Mouse (Mus musculus) thymus, postnatal 10 days (tissue): Measurements from ENCODE around the gene Zdhhc12.
"Not testable (repeated sequence)": the region's sequence is repeated elsewhere in the genome, so short reads cannot be mapped to it uniquely, and the experiment has no call there.

ENCODE experiments used
- DNase-seq, 2 experiments: peaks; one replicate each; pipeline ENCODE4 v3.0.0; 2021; ENCODE audit warnings: low spot score in 2 of 2

Gene Zdhhc12

GRCm38 (mm10) chr2:30093471-30094207 is at the start of gene Zdhhc12:
TSS of gene Zdhhc12 (minus strand) at chr2:30093648.
- peak; percentile 97 to 99 for DNase-seq

GRCm38 (mm10) chr2:30140021-30140420 is 46.6 kb upstream of the Zdhhc12 start:
- not testable (repeated sequence) for DNase-seq

- DNase-seq = no peak
Observed at GRCm38 (mm10) chr2:30136458-30136857, 43.0 kb upstream of the Zdhhc12 start.

- DNase-seq = no peak
Observed at GRCm38 (mm10) chr2:30134928-30135620, 41.6 kb upstream of the Zdhhc12 start.

- DNase-seq = no peak
Observed at GRCm38 (mm10) chr2:30134378-30134711, 40.9 kb upstream of the Zdhhc12 start.

GRCm38 (mm10) chr2:30133613-30134377 is 40.3 kb upstream of the Zdhhc12 start, which contains the start of gene Tbc1d13:
TSS of gene Tbc1d13 (plus strand) at chr2:30133746.
- DNase-seq = peak; percentile 98 to 99

GRCm38 (mm10) chr2:30132801-30133612 is 39.6 kb upstream of the Zdhhc12 start:
- DNase-seq = no peak

GRCm38 (mm10) chr2:30131240-30131639 is 37.8 kb upstream of the Zdhhc12 start:
- not testable (repeated sequence) for DNase-seq

GRCm38 (mm10) chr2:30130156-30130555 is 36.7 kb upstream of the Zdhhc12 start:
- no peak for DNase-seq

GRCm38 (mm10) chr2:30128789-30129188 is 35.3 kb upstream of the Zdhhc12 start:
- peak in 1 of 2 experiments; percentile 40 for DNase-seq

GRCm38 (mm10) chr2:30124472-30125274 is 31.2 kb upstream of the Zdhhc12 start, which contains the start of gene Zer1:
TSS of gene Zer1 (minus strand) at chr2:30124585.
- DNase-seq = peak; percentile 89 to 90

GRCm38 (mm10) chr2:30123729-30124471 is 30.5 kb upstream of the Zdhhc12 start:
- DNase-seq = no peak

- DNase-seq = no peak
Observed at GRCm38 (mm10) chr2:30122766-30123165, 29.3 kb upstream of the Zdhhc12 start.

- no peak for DNase-seq
Observed at GRCm38 (mm10) chr2:30120269-30120668, 26.8 kb upstream of the Zdhhc12 start.

- peak; percentile 46 to 55 for DNase-seq
Observed at GRCm38 (mm10) chr2:30119641-30120051, 26.2 kb upstream of the Zdhhc12 start.

GRCm38 (mm10) chr2:30112564-30112963 is 19.1 kb upstream of the Zdhhc12 start:
- no peak for DNase-seq

GRCm38 (mm10) chr2:30111500-30111899 is 18.1 kb upstream of the Zdhhc12 start:
- no peak for DNase-seq

GRCm38 (mm10) chr2:30108260-30108659 is 14.8 kb upstream of the Zdhhc12 start:
- DNase-seq = no peak

GRCm38 (mm10) chr2:30107646-30108045 is 14.2 kb upstream of the Zdhhc12 start:
- DNase-seq = no peak

- DNase-seq = peak; percentile 37 to 67
Observed at GRCm38 (mm10) chr2:30106364-30106763, 12.9 kb upstream of the Zdhhc12 start.
